Mouse (Mus musculus) liver, postnatal 0 days (tissue): ENCODE measurements around the gene Nmbr.

Source experiments
- CTCF ChIP-seq: sonication (generic); IDR thresholded peaks from 2 replicates; pipeline ENCODE4 v1.5.1; 2016; ENCODE audit warnings: antibody characterized with exemption, low read depth
- EP300 ChIP-seq: IDR thresholded peaks from 2 replicates; pipeline ENCODE4 v1.6.1; 2016; ENCODE audit warnings: antibody characterized with exemption, low read depth, mild to moderate bottlenecking

- TF ChIP-seq CTCF = no peak
- no peak for TF ChIP-seq EP300
Observed at GRCm38 (mm10) chr10:14666147-14666546, 39.2 kb upstream of the Nmbr start.
